Mouse (Mus musculus) kidney, adult 18-20 months (tissue): Measurements from ENCODE around the gene Pafah1b1.

Experiments
- DNase-seq: peaks from one replicate; pipeline ENCODE4 v3.0.0; 2021

Gene Pafah1b1

GRCm38 (mm10) chr11:74724235-74724791 is at the start of gene Pafah1b1:
TSS of gene Pafah1b1 (minus strand) at chr11:74724670.
- peak; percentile 96 for DNase-seq

GRCm38 (mm10) chr11:74772386-74772785 is 47.9 kb upstream of the Pafah1b1 start:
- no peak for DNase-seq

- DNase-seq, result no peak
These were observed 47.2 kb upstream of the Pafah1b1 start for GRCm38 (mm10) chr11:74771650-74772049.

GRCm38 (mm10) chr11:74771234-74771633 is 46.8 kb upstream of the Pafah1b1 start:
- no peak for DNase-seq

GRCm38 (mm10) chr11:74770595-74771207 is 46.2 kb upstream of the Pafah1b1 start, which contains the start of gene Mettl16:
TSS of gene Mettl16 (plus strand) at chr11:74770830.
- DNase-seq, result peak; percentile 93

- DNase-seq, result no peak
These were observed 45.6 kb upstream of the Pafah1b1 start for GRCm38 (mm10) chr11:74770037-74770436.

GRCm38 (mm10) chr11:74768045-74768444 is 43.6 kb upstream of the Pafah1b1 start:
- peak; percentile 59 for DNase-seq

GRCm38 (mm10) chr11:74767469-74767868 is 43.0 kb upstream of the Pafah1b1 start:
- peak; percentile 37 for DNase-seq

- no peak for DNase-seq
These were observed 39.6 kb upstream of the Pafah1b1 start for GRCm38 (mm10) chr11:74763960-74764625.

GRCm38 (mm10) chr11:74761011-74761705 is 36.7 kb upstream of the Pafah1b1 start:
- no peak for DNase-seq

GRCm38 (mm10) chr11:74756631-74757030 is 32.2 kb upstream of the Pafah1b1 start:
- DNase-seq, result peak; percentile 23

- no peak for DNase-seq
These were observed 27.0 kb upstream of the Pafah1b1 start for GRCm38 (mm10) chr11:74751352-74752066.

- no peak for DNase-seq
These were observed 26.3 kb upstream of the Pafah1b1 start for GRCm38 (mm10) chr11:74750662-74751351.

GRCm38 (mm10) chr11:74749241-74749640 is 24.8 kb upstream of the Pafah1b1 start:
- no peak for DNase-seq

GRCm38 (mm10) chr11:74748022-74748421 is 23.6 kb upstream of the Pafah1b1 start:
- no peak for DNase-seq

- DNase-seq, result no peak
These were observed 13.4 kb upstream of the Pafah1b1 start for GRCm38 (mm10) chr11:74737861-74738260.

GRCm38 (mm10) chr11:74734917-74735316 is 10.4 kb upstream of the Pafah1b1 start:
- DNase-seq, result no peak

GRCm38 (mm10) chr11:74725181-74725580 is 711 bp upstream of the Pafah1b1 start:
- no peak for DNase-seq

- peak; percentile 89 for DNase-seq
These were observed 874 bp downstream of the Pafah1b1 start for GRCm38 (mm10) chr11:74723357-74724234.

- no peak for DNase-seq
These were observed 2.5 kb downstream of the Pafah1b1 start for GRCm38 (mm10) chr11:74721971-74722370.

GRCm38 (mm10) chr11:74721141-74721540 is 3.3 kb downstream of the Pafah1b1 start:
- no peak for DNase-seq
